Mouse (Mus musculus) heart, embryonic 11.5 days (tissue): Measurements from ENCODE around the gene Eno1. TPM values are rescaled to one million over a fixed set of nuclear protein-coding genes. Genes with fewer than 3 reads are reported as not detected.

Experiments
- ATAC-seq: fragments of 200-750 bp; cut with Nextera tagmentation; replicated peaks from 2 replicates; pipeline ENCODE4 v1.8.0; 2017; ENCODE audit warnings: moderate library complexity; ENCODE audit not compliant: insufficient number of reproducible peaks, low FRiP score, low TSS enrichment
- H3K27ac ChIP-seq: fragments of 300-500 bp; sonication (generic); 2 replicates; pipeline ENCODE4 v1.5.1; 2014; ENCODE audit warnings: mild to moderate bottlenecking, low read depth, low read length
- H3K27me3 ChIP-seq: fragments of 300-500 bp; sonication (generic); 2 replicates; pipeline ENCODE4 v1.6.1; 2014; ENCODE audit warnings: mild to moderate bottlenecking, low read length, mixed read lengths; ENCODE audit not compliant: control insufficient read depth, insufficient read depth
- H3K36me3 ChIP-seq: fragments of 300-500 bp; sonication (generic); 2 replicates; pipeline ENCODE4 v1.6.1; 2014; ENCODE audit warnings: mild to moderate bottlenecking, low read length, moderate library complexity, mixed read lengths; ENCODE audit not compliant: control insufficient read depth, insufficient read depth
- H3K4me1 ChIP-seq: fragments of 300-500 bp; sonication (generic); 2 replicates; pipeline ENCODE4 v1.6.1; 2014; ENCODE audit warnings: low read length; ENCODE audit not compliant: control insufficient read depth, insufficient read depth
- H3K4me2 ChIP-seq: fragments of 300-500 bp; sonication (generic); 2 replicates; pipeline ENCODE4 v1.6.1; 2014; ENCODE audit warnings: mild to moderate bottlenecking, moderate library complexity
- H3K4me3 ChIP-seq: fragments of 300-500 bp; sonication (generic); 2 replicates; pipeline ENCODE4 v1.5.1; 2014; ENCODE audit warnings: low read depth, low read length
- H3K9ac ChIP-seq: fragments of 300-500 bp; sonication (generic); 2 replicates; pipeline ENCODE4 v1.6.1; 2014; ENCODE audit warnings: mild to moderate bottlenecking, low read depth, low read length, moderate library complexity
- H3K9me3 ChIP-seq: fragments of 300-500 bp; sonication (generic); replicated peaks from 2 replicates; pipeline ENCODE4 v1.6.1; 2016; ENCODE audit warnings: low read length; ENCODE audit not compliant: control insufficient read depth
- WGBS: fragments of 180-500 bp; shearing (Covaris S2); extraction: QIAGEN DNeasy Blood & Tissue Kit; methylation state at CpG from one replicate; pipeline ENCODE4 v1.1.7; 2014; ENCODE audit not compliant: insufficient replicate concordance; 5-methylcytosine and 5-hydroxymethylcytosine counted together
- polyA plus RNA-seq: library from polyadenylated mRNA; unstranded; fragments of >200 nt; fragmentation: Nextera tagmentation; extraction: Ambion mirVana; gene quantifications from 2 replicates; pipeline ENCODE4 v1.2.1, GENCODE M21; 2014

Eno1 gene
- polyA plus RNA-seq, 1 experiment from 2014 or later: 2,057 TPM

DNA sequence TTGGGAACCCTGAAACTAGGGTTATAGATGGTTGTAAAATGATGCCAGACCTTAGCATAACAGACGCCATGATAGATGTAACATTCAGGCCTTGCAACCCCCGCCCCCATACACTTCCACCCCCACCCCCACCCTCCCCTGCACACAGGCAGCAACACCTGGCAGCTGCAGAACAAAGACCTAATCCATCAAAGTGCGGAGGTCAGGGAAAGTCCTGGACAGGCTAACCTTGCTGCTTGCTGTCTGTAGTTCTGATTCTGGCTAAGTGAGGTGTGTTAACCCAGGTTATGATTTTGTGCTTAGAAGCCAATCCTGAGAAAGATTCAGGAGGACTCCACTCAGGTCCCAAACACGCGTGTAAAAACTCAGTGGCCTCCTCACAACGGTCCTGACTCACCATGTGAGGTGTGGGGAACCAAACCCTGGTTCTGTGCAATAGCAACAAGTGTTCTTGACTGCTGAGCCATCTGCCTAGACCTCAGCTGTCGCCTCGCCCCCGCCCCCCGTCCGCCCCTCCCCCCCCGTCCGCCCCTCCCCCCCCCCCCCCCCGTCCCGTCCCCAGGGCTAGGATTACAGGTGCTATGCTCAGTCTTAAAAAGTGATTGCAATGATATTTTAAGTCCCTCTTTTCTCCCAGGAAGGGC is 6.7 kb upstream of the Eno1 start:
- Histone ChIP-seq H3K9me3 (no peaks in the 10 kb centered on the region), H3K4me1 (peaks cover 29% of the 10 kb centered on the region), H3K9ac (no peak overlapping the region), H3K4me3 (no peak overlapping the region), H3K36me3 (no peaks in the 10 kb centered on the region), H3K27me3 (no peaks in the 10 kb centered on the region), H3K4me2 (no peak overlapping the region), H3K27ac (peak overlapping the region; percentile 70; the same call in 1 of the 2 replicates)
- 28% methylated on average over 10 of the region's 15 CpGs for WGBS
- no peak for ATAC-seq

DNA sequence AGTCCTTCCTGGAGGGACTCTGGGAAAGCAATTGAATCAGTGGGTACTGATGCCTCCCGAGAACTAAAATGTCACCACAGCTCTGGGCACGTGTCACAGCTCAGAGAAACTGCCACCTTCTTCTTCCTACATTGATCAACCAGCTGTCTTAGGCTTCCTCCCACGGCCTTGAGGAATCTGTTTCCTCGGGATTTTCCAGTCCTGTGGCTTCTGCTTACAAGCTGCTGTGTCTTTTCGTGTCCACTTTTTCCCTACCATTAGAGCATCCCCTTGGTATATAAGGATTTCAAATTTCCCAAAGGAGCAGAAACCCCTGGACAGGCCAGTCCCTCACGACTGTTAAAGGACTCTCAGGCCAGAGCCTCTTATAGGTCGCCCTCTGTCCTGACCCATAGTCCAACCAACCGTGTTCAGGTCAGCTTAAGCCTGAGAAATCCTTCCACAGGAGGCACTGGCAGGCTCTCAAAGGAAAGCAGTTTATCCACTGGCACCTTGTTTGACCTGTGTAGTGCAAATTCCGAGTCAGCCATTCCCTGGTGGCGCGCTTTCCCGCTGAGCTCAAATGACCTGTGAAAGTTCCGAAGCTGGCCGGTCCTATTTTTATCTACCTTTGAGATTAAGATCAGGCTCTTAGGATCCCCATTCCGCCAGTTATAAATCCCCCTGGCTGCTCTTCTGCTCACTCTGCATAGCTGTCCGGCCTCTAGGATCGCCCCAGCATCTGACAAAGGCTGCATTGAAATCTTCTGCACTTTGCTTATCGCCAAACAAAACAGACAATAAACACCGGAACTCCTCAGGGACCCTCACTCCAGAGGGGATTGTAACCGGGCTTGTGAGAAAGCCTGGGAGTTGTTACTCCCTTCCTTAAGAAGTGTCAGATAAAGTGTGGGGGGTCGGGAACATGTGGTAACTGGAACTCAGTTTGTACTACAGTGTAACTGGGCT is 5.8 kb upstream of the Eno1 start:
- Histone ChIP-seq H3K4me1 (peaks cover 33% of the 10 kb centered on the region), H3K36me3 (no peaks in the 10 kb centered on the region), H3K9ac (peak overlapping the region; percentile 48), H3K4me2 (peak overlapping the region; percentile 1), H3K27me3 (no peaks in the 10 kb centered on the region), H3K9me3 (no peaks in the 10 kb centered on the region), H3K4me3 (no peak overlapping the region), H3K27ac (peak overlapping the region; percentile 70)
- WGBS: 7% methylated on average over 21 of the region's 21 CpGs
- ATAC-seq: no peak

DNA sequence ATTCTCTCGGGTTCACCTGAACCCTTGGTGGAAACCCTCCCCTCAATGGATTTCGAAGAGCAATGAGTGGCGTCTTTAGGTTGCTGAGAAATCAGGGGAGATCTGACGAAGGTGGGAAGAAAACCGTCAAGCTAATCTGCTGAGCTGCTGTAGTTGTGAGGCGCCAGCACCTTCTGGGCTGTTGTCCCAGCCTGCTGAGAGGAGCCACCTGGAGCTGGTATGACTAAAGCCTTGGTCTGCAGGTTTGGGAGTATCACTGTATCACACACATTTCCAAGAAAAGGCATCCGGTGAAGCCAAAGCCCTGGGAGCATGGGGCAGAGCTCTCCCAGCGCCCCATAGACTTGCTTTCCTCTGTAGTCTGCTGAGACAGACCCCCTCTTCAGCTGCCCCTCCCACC is 4.7 kb upstream of the Eno1 start:
- H3K4me2 ChIP-seq: no peak overlapping the region
- ATAC-seq: no peak
- no peaks in the 10 kb centered on the region for H3K36me3 ChIP-seq
- H3K9me3 ChIP-seq: no peaks in the 10 kb centered on the region
- no peak overlapping the region for H3K9ac ChIP-seq
- no peaks in the 10 kb centered on the region for H3K27me3 ChIP-seq
- H3K27ac ChIP-seq: peak overlapping the region; percentile 16; the same call in 1 of the 2 replicates
- H3K4me1 ChIP-seq: peaks cover 33% of the 10 kb centered on the region
- WGBS: 35% methylated on average over 8 of the region's 8 CpGs
- no peak overlapping the region for H3K4me3 ChIP-seq

DNA sequence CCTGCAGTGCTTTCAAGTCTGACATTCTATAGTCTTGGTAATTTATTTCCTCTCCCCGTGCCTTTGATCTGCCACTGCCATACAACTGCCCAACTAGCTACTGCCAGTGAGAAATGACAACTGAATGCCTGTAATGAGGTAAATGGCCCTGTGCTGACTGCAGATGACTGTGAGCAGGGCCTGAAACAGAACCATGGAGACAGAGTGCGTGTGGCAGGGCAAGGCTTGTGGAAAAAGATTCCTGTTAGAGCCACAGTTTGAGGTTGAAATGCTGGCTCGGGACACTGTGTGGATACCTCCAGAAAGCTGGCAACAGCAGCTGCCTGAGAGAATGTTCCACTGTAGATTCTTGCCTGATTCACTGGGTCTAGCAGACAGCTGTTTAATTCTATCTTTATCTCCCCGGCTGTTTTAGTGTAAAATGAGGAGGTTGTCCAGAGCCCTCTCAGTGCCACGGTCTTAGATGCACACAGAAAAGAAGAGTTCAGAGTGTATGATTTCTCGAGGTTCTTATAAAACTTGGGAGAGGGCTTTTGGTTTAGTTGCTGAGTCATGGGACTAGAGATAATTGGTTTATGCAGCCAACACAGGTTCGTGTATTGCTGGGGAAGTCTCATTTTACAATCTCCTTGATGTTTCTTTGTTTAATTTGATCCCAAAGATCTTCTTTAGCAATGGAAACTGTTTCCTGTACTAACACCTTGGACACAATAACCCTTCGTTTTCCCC is 1.8 kb upstream of the Eno1 start:
- H3K27ac ChIP-seq: peak overlapping the region; percentile 24
- H3K4me2 ChIP-seq: no peak overlapping the region
- no peak for ATAC-seq

DNA sequence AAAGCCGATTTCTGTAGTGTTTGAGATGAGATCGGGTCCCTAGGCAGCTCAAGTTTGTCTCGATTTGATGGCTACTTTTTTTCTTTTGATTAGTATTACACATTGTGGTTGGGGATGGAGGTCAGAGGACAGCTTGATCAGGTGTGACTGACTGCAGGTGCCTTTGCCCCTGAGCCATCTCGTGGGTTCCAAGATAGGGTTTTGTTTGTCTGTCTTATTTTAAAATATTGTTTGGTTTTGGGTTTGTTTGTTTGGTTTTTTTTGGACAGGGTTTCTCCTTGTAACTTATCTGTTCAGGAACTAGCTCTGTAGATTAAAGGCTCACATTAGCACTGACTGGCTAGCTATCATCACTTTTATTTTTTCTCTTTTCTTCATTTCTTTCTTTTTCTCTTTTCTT is 936 bp upstream of the Eno1 start:
- Histone ChIP-seq H3K27me3 (no peaks in the 10 kb centered on the region), H3K9ac (no peak overlapping the region), H3K36me3 (peaks cover 6% of the 10 kb centered on the region), H3K9me3 (no peaks in the 10 kb centered on the region), H3K4me1 (peaks cover 39% of the 10 kb centered on the region), H3K27ac (peak overlapping the region; percentile 24), H3K4me2 (no peak overlapping the region), H3K4me3 (no peak overlapping the region)
- WGBS: 74% methylated on average over 4 of the region's 4 CpGs
- no peak for ATAC-seq

More for the DNA sequence above, 1.8 kb upstream of the Eno1 start:
- WGBS: 45% methylated on average over 8 of the region's 8 CpGs
- H3K4me1 ChIP-seq: peaks cover 37% of the 10 kb centered on the region
- no peaks in the 10 kb centered on the region for H3K27me3 ChIP-seq
- H3K36me3 ChIP-seq: peaks cover 4% of the 10 kb centered on the region; the same call in 1 of the 2 replicates
- H3K9ac ChIP-seq: peak overlapping the region; percentile 35; the same call in 1 of the 2 replicates
- H3K4me3 ChIP-seq: no peak overlapping the region
- H3K9me3 ChIP-seq: no peaks in the 10 kb centered on the region

DNA sequence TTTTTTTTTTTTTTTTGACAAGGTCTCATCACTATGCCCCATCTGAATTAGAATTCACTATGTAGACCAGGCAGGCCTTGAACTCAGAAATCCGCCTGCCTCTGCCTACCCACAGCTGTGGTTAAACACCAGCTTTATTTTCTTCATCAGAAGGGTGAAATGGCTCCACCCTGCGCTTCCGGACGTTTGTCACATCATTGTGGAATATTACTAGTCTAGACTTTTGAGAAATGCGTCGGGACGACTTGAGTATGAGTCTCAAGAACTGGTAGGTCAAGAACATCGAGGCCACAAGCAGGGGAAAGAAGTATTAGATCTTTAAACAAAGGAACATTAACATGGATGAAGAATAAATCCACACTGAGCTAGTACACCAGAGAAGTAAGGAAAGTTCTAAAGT is 490 bp upstream of the Eno1 start:
- no peak for ATAC-seq
- H3K9me3 ChIP-seq: no peaks in the 10 kb centered on the region
- H3K27ac ChIP-seq: peak overlapping the region; percentile 99
- H3K36me3 ChIP-seq: peaks cover 10% of the 10 kb centered on the region
- H3K27me3 ChIP-seq: no peaks in the 10 kb centered on the region
- H3K9ac ChIP-seq: peak overlapping the region; percentile 99
- H3K4me3 ChIP-seq: peak overlapping the region; percentile 92
- peaks cover 38% of the 10 kb centered on the region for H3K4me1 ChIP-seq
- 78% methylated on average over 8 of the region's 8 CpGs for WGBS
- peak overlapping the region; percentile 76 for H3K4me2 ChIP-seq

DNA sequence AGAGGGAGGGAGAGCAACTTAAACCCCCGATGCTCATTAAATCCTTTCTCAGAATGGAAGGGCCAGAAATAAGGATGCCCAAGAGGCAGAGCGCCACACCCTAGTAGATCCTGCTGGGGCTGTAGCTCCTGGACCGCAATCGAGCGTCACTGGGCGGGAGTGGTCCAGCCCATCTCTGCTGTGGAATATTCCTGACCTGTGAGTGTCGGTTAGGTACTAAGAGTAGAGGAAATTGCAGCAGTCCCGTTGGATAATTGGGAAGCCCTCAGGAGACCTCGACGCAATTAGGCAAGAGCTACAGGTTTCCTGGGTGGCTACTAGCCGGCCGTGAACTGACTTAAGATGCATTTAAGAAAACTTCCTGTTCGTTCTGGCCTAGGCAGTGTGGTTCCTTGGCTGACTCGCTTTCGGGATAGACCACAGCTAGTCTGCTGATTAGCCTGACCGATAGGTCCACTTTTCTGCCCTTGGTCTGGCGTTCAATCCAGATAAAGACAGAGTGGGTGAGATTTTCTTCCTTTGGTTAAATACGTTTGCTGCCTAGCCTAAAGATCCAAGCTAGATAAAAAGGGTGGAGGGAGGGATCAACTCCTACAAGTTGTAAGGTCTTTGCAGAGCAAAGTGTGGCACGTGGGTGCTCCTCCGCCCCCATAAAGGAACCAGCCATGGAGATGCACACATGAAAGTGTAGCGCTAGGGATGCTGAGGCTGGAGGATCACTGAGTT is 1.3 kb downstream of the Eno1 start:
- WGBS: under 1% methylated on average over 21 of the region's 21 CpGs
- Histone ChIP-seq H3K27me3 (no peaks in the 10 kb centered on the region), H3K9me3 (no peaks in the 10 kb centered on the region), H3K9ac (peak overlapping the region; percentile 99), H3K4me2 (peak overlapping the region; percentile 76), H3K36me3 (peaks cover 28% of the 10 kb centered on the region), H3K4me3 (peak overlapping the region; percentile 92), H3K27ac (peak overlapping the region; percentile 99), H3K4me1 (peaks cover 38% of the 10 kb centered on the region)
- peak; percentile 28; the same call in 1 of the 2 replicates for ATAC-seq
